Mouse (Mus musculus) heart, embryonic 13.5 days (tissue): ENCODE data around the gene C130050O18Rik. TPM values are rescaled to one million over a fixed set of nuclear protein-coding genes. Genes with fewer than 3 reads are reported as not detected.

Source experiments
- ATAC-seq: fragments of 200-750 bp; cut with Nextera tagmentation; 2 replicates; pipeline ENCODE4 v1.8.0; 2017; ENCODE audit warnings: moderate TSS enrichment; ENCODE audit not compliant: insufficient number of reproducible peaks, low FRiP score, low TSS enrichment; ENCODE audit errors: extremely low read depth
- H3K27ac ChIP-seq: fragments of 300-500 bp; sonication (generic); replicated peaks from 2 replicates; pipeline ENCODE4 v1.5.1; 2015; ENCODE audit warnings: moderate library complexity, mild to moderate bottlenecking, inconsistent platforms
- H3K27me3 ChIP-seq: fragments of 300-500 bp; sonication (generic); replicated peaks from 2 replicates; pipeline ENCODE4 v1.6.1; 2015; ENCODE audit warnings: mild to moderate bottlenecking, inconsistent platforms
- H3K36me3 ChIP-seq: fragments of 300-500 bp; sonication (generic); 2 replicates; pipeline ENCODE4 v1.6.1; 2015; ENCODE audit warnings: mild to moderate bottlenecking, inconsistent platforms
- H3K4me1 ChIP-seq: fragments of 300-500 bp; sonication (generic); 2 replicates; pipeline ENCODE4 v1.6.1; 2015; ENCODE audit warnings: inconsistent platforms
- H3K4me2 ChIP-seq: fragments of 300-500 bp; sonication (generic); 2 replicates; pipeline ENCODE4 v1.6.1; 2015; ENCODE audit warnings: inconsistent platforms, mild to moderate bottlenecking, moderate library complexity
- H3K4me3 ChIP-seq: fragments of 300-500 bp; sonication (generic); 2 replicates; pipeline ENCODE4 v1.5.1; 2015; ENCODE audit warnings: moderate library complexity, mild to moderate bottlenecking, inconsistent platforms
- H3K9ac ChIP-seq: fragments of 300-500 bp; sonication (generic); 2 replicates; pipeline ENCODE4 v1.6.1; 2015; ENCODE audit warnings: inconsistent platforms, mild to moderate bottlenecking, moderate library complexity
- H3K9me3 ChIP-seq: fragments of 300-500 bp; sonication (generic); 2 replicates; pipeline ENCODE4 v1.6.1; 2016; ENCODE audit warnings: inconsistent platforms
- WGBS: fragments of 180-500 bp; shearing (Covaris S2); methylation state at CpG from one replicate; pipeline ENCODE4 v1.1.7; 2015; ENCODE audit warnings: mixed read lengths; 5-methylcytosine and 5-hydroxymethylcytosine counted together
- polyA plus RNA-seq: library from polyadenylated mRNA; unstranded; fragments of >200 nt; fragmentation: Nextera tagmentation; extraction: Ambion mirVana; gene quantifications from 2 replicates; pipeline ENCODE4 v1.2.1, GENCODE M21; 2015

The C130050O18Rik gene
- polyA plus RNA-seq, 1 experiment from 2014 or later = 0.24 TPM

DNA sequence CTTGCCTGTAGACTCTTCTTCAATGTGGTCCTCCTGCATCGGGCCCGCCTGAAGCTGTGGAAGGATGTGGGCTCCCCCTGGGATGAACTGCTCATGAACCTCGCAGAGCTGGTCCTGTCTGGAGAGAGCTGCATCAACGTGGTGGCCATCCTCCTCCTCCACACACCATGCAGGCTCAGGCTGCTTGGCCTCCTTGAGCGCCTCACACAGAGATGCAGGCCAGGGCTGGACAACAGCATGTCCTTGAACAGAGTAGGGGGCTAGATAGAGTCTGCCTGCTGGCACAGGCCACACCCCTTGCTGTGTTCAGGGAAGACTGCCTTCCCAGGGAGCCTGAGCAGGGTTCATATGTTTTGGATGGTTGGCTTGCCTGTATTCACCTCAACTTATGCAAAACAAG, 9.9 kb downstream of the C130050O18Rik start:
- 84% methylated on average over 5 of the region's 5 CpGs for WGBS
- Histone ChIP-seq H3K9ac (no peak overlapping the region), H3K4me2 (no peak overlapping the region), H3K36me3 (peaks cover 7% of the 10 kb centered on the region; the same call in 1 of the 2 replicates), H3K4me3 (no peak overlapping the region), H3K9me3 (no peaks in the 10 kb centered on the region; the same call in 1 of the 2 replicates), H3K4me1 (peaks cover 27% of the 10 kb centered on the region), H3K27me3 (peaks cover 72% of the 10 kb centered on the region), H3K27ac (no peak overlapping the region)
- ATAC-seq = no peak

DNA sequence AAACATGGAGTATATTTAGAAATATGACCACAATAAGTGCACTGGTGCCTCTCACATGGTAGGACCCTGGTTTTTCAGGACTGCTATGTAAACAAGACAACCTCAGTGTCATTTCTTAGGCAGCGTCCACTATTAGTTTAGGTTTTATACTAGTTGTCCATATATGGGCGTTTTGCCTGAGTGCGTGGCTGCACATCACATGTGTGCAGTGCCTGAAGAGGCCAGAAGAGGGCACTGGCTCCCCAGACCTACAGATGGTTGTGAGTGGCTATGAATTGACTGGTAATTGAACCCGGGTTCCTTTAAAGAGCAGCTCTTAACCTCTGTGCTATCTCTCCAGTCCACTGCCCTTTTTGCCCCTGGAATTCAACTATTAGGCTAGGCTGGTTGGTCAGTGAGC, 11.9 kb downstream of the C130050O18Rik start:
- H3K36me3 ChIP-seq = peaks cover 7% of the 10 kb centered on the region; the same call in 1 of the 2 replicates
- no peak overlapping the region for H3K4me3 ChIP-seq
- ATAC-seq = no peak
- no peaks in the 10 kb centered on the region; the same call in 1 of the 2 replicates for H3K9me3 ChIP-seq
- peaks cover 25% of the 10 kb centered on the region for H3K4me1 ChIP-seq
- peaks cover 77% of the 10 kb centered on the region for H3K27me3 ChIP-seq
- no peak overlapping the region for H3K4me2 ChIP-seq
- H3K9ac ChIP-seq = no peak overlapping the region
- no peak overlapping the region for H3K27ac ChIP-seq
- 89% methylated on average over 4 of the region's 4 CpGs for WGBS

DNA sequence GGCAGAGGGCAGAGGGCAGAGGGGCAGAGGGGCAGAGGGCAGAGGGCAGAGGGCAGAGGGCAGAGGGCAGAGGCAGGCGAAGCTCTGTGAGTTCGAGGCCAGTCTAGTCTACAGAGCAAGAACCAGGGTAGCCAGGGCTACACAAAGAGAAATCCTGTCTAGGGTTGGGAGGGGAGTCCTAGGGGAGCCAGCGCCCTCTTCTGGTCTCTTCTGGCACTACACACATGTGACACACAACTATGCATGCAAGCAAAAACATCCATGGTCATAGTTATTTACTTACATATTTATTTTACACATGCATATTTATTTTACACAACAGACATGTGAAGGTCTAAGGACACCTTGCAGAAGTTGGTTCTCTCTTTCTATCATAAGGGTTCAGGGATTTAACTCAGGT, 12.4 kb downstream of the C130050O18Rik start:
- Histone ChIP-seq H3K36me3 (peaks cover 7% of the 10 kb centered on the region; the same call in 1 of the 2 replicates), H3K4me1 (peaks cover 26% of the 10 kb centered on the region), H3K9me3 (no peaks in the 10 kb centered on the region; the same call in 1 of the 2 replicates), H3K27ac (no peak overlapping the region), H3K27me3 (peaks cover 79% of the 10 kb centered on the region), H3K9ac (no peak overlapping the region), H3K4me2 (no peak overlapping the region), H3K4me3 (no peak overlapping the region)
- 70% methylated on average over 3 of the region's 3 CpGs for WGBS
- ATAC-seq = no peak

DNA sequence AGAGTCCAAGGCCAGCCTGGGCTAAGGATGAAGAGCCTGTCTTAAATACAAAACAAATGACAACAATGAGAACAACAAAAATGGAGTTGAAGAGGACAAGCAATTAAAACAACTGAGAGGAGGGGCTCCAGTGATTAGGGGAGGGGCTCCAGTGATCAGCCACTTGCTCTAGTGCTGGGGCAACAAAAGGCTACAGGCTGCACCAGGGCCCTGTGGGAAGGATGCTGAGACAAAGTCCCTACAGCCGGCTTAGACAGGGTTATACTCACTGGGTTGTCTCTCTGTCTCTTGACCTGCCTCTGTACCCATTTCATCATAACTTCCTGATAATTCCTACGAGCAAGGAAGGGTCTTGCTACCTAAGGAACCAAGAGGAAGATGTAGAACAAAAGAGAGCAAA, 13.0 kb downstream of the C130050O18Rik start:
- 41% methylated on average over 2 of the region's 2 CpGs for WGBS
- Histone ChIP-seq H3K36me3 (peaks cover 7% of the 10 kb centered on the region; the same call in 1 of the 2 replicates), H3K9me3 (no peaks in the 10 kb centered on the region; the same call in 1 of the 2 replicates), H3K9ac (peak overlapping the region; percentile 44; the same call in 1 of the 2 replicates), H3K27ac (peak overlapping the region; percentile 46), H3K4me2 (peak overlapping the region; percentile 1), H3K4me3 (no peak overlapping the region), H3K27me3 (peaks cover 77% of the 10 kb centered on the region), H3K4me1 (peaks cover 32% of the 10 kb centered on the region)
- no peak for ATAC-seq

DNA sequence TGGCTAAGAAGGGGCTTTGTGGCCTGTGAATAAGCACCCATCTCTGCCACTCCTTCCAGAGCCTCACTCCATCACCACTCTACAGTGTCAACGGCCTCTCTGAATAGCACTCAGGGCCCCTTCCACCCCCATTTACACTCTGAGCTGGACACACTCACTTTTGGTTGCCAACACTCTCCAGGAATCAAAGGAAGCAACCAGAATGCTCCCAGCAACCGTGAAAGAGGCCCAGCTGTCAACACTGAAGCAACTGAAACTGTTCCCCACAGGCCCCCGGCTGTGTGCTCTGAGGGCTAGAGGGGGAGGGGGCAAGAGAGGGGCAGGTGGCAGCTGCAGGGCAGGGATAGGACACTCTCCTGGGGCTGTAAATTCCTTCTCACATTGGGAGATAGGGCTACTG, 13.6 kb downstream of the C130050O18Rik start:
- WGBS = 14% methylated on average over 3 of the region's 3 CpGs
- no peaks in the 10 kb centered on the region; the same call in 1 of the 2 replicates for H3K9me3 ChIP-seq
- H3K36me3 ChIP-seq = peaks cover 7% of the 10 kb centered on the region; the same call in 1 of the 2 replicates
- H3K4me2 ChIP-seq = peak overlapping the region; percentile 1
- peaks cover 38% of the 10 kb centered on the region for H3K4me1 ChIP-seq
- peaks cover 77% of the 10 kb centered on the region for H3K27me3 ChIP-seq
- peak overlapping the region; percentile 44; the same call in 1 of the 2 replicates for H3K9ac ChIP-seq
- ATAC-seq = peak; percentile 14; the same call in 1 of the 2 replicates
- peak overlapping the region; percentile 46 for H3K27ac ChIP-seq
- H3K4me3 ChIP-seq = no peak overlapping the region

DNA sequence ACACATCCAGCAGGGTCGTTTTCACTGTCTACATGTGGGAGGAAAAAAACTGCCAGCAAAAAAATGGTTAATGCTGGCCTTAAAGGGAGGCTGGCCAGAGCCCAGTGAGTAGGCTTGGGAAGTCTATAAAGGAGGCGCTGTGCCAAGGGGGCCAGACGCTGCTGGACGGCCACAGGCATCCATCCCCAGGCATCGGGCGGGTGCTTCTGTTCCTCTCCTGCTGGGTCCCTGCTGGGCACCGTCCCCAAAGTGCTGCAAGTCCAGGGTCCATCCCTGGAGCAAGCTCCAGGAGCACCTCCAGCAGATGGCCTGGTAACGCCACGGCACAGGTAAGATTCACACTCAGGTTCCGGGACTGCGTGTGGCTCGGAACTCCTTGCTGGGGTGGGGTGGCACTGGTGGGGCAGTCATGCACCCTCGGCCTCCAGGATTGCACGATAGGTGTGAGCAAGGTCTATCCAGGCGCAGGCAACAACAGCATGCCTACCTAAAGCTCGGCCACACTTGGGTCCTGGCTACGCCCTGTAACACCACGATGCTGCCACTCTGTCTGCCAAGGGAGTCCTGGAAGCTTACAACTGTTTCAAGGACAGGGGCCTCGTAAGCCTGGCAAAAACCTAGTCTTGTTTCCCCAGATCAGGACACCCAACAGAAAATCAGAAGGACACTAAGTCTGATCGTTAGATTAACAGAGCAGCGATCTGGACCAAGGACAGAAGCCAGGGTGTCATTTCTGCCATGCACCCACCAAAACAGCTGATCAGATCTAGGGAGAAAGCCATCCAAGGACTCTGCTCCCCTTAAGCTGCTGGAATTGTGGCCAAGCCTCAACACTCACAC, 18.2 kb downstream of the C130050O18Rik start, which contains the start of gene Gper1:
Gper1 (plus strand) TSS at position 126 of the 840 bp plus-strand sequence.
- Histone ChIP-seq H3K4me2 (peak within 1 kb of the TSS; percentile 60), H3K4me3 (peak within 1 kb of the TSS; percentile 39), H3K27ac (no peak within 1 kb of the TSS), H3K9me3 (no peaks in the 10 kb centered on the region), H3K36me3 (no peaks in the 10 kb centered on the region), H3K27me3 (peaks cover 78% of the 10 kb centered on the region), H3K9ac (peak within 1 kb of the TSS; percentile 73), H3K4me1 (peaks cover 37% of the 10 kb centered on the region)
- no peak for ATAC-seq
- 58% methylated on average over 21 of the region's 21 CpGs for WGBS

DNA sequence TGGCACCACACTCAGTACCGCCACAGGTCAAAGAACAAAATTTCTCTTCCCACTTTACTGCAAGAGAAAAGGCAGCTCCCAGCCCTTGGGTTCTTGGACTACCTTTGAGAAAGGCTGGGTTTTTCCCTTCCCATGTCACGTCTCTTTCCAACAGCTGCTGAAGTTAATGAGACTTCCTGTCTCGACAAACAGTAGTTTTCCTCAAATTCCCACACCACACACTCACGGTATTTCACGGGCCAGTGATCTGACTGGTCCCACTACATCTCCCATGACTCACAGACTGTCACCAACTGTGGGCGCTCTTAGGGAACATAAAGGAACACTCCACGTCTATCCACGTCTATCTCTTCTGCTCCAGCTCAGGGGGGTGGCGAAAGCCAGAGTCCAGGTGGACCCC, 20.1 kb downstream of the C130050O18Rik start:
- no peaks in the 10 kb centered on the region for H3K9me3 ChIP-seq
- H3K4me1 ChIP-seq = peaks cover 37% of the 10 kb centered on the region
- WGBS = 66% methylated on average over 9 of the region's 9 CpGs
- H3K9ac ChIP-seq = no peak overlapping the region
- no peaks in the 10 kb centered on the region for H3K36me3 ChIP-seq
- ATAC-seq = no peak
- H3K27me3 ChIP-seq = peaks cover 78% of the 10 kb centered on the region
- H3K4me2 ChIP-seq = no peak overlapping the region
- H3K27ac ChIP-seq = no peak overlapping the region
- H3K4me3 ChIP-seq = no peak overlapping the region

DNA sequence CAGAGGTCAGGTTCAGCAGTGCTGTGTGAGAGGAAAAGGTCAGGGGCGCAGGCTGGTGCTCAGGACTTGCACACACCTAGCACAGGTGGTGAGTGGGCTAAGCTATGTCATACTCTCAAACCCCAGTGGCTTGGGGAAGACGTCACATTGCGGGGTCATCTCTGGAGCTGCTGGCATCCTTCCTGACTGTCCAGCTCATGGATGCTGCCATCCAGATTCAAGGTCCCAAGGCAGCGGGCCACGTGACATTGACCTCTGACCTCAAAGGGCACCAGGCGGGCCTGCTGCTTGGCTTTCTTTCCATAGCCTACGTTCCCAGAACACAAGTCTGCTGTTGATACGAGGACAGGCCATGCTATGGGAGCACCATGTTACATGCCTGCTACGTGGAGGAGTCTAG, 21.9 kb downstream of the C130050O18Rik start:
- peaks cover 37% of the 10 kb centered on the region for H3K4me1 ChIP-seq
- no peak overlapping the region for H3K9ac ChIP-seq
- H3K4me3 ChIP-seq = no peak overlapping the region
- H3K36me3 ChIP-seq = no peaks in the 10 kb centered on the region
- H3K4me2 ChIP-seq = no peak overlapping the region
- ATAC-seq = no peak
- no peaks in the 10 kb centered on the region for H3K9me3 ChIP-seq
- H3K27me3 ChIP-seq = peaks cover 71% of the 10 kb centered on the region
- 84% methylated on average over 9 of the region's 9 CpGs for WGBS
- H3K27ac ChIP-seq = no peak overlapping the region

DNA sequence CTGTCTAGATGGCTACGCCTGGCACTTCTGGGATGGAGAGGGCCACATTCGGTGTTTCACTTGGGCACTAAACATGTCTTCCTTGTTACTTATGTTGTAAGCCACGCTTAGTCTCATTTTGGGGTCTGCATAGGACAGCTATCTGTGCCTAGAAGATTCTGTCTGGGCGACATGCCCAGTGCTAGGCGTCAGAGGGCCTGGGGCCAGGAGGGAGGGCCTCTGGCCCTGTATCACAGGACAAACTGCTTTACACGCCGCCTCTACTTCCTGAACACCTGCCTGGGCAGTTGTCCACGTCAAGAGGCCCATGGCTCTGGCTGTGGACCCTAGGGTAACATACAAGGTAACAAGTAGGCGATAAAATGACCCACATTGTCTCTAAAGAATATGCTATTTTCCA, 22.9 kb downstream of the C130050O18Rik start:
- Histone ChIP-seq H3K27me3 (peaks cover 71% of the 10 kb centered on the region), H3K27ac (no peak overlapping the region), H3K4me2 (no peak overlapping the region), H3K4me1 (peaks cover 31% of the 10 kb centered on the region), H3K36me3 (no peaks in the 10 kb centered on the region), H3K9ac (no peak overlapping the region), H3K4me3 (no peak overlapping the region), H3K9me3 (no peaks in the 10 kb centered on the region)
- 54% methylated on average over 9 of the region's 9 CpGs for WGBS
- ATAC-seq = no peak

DNA sequence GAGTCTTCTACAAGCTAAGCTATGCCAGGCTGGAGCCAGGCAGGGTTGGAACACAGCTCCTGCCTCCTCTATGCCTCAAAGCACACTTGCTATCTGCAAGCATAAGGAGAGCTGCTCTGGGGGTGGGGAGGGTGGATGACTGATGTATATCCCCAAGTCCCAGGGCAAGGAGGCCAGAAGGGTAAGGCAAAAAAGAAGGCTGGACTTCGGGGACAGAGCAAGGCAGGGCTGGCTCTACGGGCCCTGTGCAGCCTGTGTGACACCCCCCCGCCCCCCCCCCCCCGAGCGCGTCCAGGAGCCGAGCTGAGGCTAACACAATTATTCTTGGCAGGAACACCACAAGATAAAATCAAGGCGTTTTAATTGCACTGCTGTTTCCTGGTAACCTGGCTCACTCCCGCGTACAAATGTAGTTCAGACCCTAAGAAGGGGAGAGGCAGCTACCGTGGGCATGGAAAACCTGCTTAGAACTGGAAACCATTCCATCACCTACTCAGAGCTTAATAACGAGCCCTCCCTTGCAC, 24.8 kb downstream of the C130050O18Rik start:
- Histone ChIP-seq H3K4me1 (peaks cover 27% of the 10 kb centered on the region), H3K9ac (no peak overlapping the region), H3K27ac (no peak overlapping the region), H3K4me3 (no peak overlapping the region), H3K36me3 (no peaks in the 10 kb centered on the region), H3K9me3 (no peaks in the 10 kb centered on the region), H3K27me3 (peaks cover 59% of the 10 kb centered on the region), H3K4me2 (no peak overlapping the region)
- no peak for ATAC-seq
- WGBS = 37% methylated on average over 12 of the region's 12 CpGs

DNA sequence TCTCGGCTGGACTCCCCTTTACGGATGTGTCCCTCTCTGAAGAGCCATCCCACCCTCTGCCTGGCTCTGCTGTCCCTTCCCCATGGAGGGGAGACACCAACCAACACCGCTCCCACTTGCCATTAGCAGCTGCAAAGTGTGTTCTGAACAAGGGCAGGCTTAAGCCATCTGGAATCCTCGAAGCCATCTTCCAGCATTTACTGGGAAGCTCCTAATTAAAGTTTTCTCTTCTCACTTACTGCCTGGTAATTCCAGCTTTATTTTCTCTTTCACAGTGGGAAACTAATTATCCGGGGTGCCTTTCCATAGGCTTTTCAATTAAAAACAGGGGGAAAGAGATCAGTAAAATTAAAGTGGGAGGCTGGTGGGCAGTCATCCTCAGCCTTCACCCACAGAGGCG, 27.3 kb downstream of the C130050O18Rik start:
- no peak overlapping the region for H3K27ac ChIP-seq
- peaks cover 35% of the 10 kb centered on the region for H3K27me3 ChIP-seq
- no peak overlapping the region for H3K9ac ChIP-seq
- 80% methylated on average over 6 of the region's 6 CpGs for WGBS
- H3K9me3 ChIP-seq = no peaks in the 10 kb centered on the region
- no peak overlapping the region for H3K4me2 ChIP-seq
- no peak for ATAC-seq
- H3K36me3 ChIP-seq = no peaks in the 10 kb centered on the region
- H3K4me3 ChIP-seq = no peak overlapping the region
- H3K4me1 ChIP-seq = peaks cover 27% of the 10 kb centered on the region
